Comparison of ENCODE assay signal across 10 mouse cellular contexts in the genomic region with DNA sequence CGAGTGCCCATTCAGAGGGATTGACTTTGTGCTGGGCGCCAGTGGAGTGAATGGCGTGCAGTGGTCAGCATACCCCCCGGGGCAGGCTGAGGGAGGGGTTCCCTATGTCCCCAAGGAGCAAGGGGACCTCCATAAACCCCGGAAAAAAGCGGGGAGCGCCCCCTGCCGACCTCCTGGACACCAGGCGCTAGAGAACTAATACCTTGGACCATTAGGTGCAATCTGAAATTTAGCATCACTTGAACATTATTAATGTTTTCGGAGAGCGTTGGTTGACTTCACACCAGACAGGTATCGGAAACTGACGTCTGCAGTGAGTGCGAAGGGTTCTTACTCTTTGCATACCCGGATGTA. TPM values are rescaled to one million over a fixed set of nuclear protein-coding genes. Genes with fewer than 3 reads are reported as not detected.
A peak's percentile ranks its signal among the peaks of the same experiment; 100 is the strongest.
DNase-seq lines count a peak whose midpoint lies in the region; ATAC-seq and TF ChIP-seq lines count a peak whose summit lies in the region.
"Had no signal": no experiment of that assay in that cellular context is flagged by ENCODE, and none has a peak within 500 bp of the region (broad histone marks: within the 10 kb centered on the region; RNA-seq: fewer than 3 reads in every experiment).

No protein-coding gene starts in this region.

- DNase-seq in heart, adult 11 months: peak; percentile 85
- DNase-seq in heart, adult 8-10 months (ENCODE audit: low spot score): no peak
- peak; percentile 21 to 25 for DNase-seq in spleen, postnatal 36 days (ENCODE audit: low spot score in 2 of 2)
- no peak for DNase-seq in right cerebral cortex, postnatal 10 days (ENCODE audit: low spot score in 2 of 2)
- DNase-seq in urinary bladder, adult 2 months (ENCODE audit: low spot score): no peak

- H3K4me3 ChIP-seq in E14TG2a.4 (replicated peaks; ENCODE audit: low read length): peak overlapping the region; percentile 64
- no peak overlapping the region for H3K4me3 ChIP-seq in cortical plate, adult 2 months (ENCODE audit: insufficient read depth, low read length)
- no peak overlapping the region for H3K4me3 ChIP-seq in kidney, embryonic 16.5 days (ENCODE audit: low read length)
- H3K4me3 ChIP-seq: hindbrain, embryonic 15.5 days; neural tube, embryonic 12.5 days had no signal

- peaks cover 51% of the 10 kb centered on the region for H3K4me1 ChIP-seq in E14TG2a.4 (replicated peaks; ENCODE audit: low read depth, low read length)
- H3K4me1 ChIP-seq in cortical plate, adult 2 months (ENCODE audit: control insufficient read depth, insufficient read depth, low read length): no peaks in the 10 kb centered on the region
- peaks cover 8% of the 10 kb centered on the region for H3K4me1 ChIP-seq in kidney, embryonic 16.5 days (ENCODE audit: insufficient read depth, low read length)

- peak; percentile 62 for TF ChIP-seq CTCF in E14TG2a.4 (conservative IDR thresholded peaks at IDR 0.05; ENCODE audit: low read length)
- 0 out of 2 replicates have a peak, but pooled peaks have one; percentile 5 for TF ChIP-seq CTCF in cortical plate, adult 2 months (IDR thresholded peaks at IDR 0.05; ENCODE audit: extremely low read depth, insufficient read depth, low read length)

- 40% methylated on average over 15 of the region's 15 CpGs for WGBS in kidney, embryonic 16.5 days

- no peak for ATAC-seq in kidney, embryonic 16.5 days (ENCODE audit: low FRiP score, low TSS enrichment)

- no peak for TF ChIP-seq POLR2A in cortical plate, adult 2 months (IDR thresholded peaks at IDR 0.05; ENCODE audit: extremely low read depth, insufficient read depth, low read length)

- H3K9me3 ChIP-seq in E14TG2a.4 (ENCODE audit: low read length): no peaks in the 10 kb centered on the region
- no peaks in the 10 kb centered on the region for H3K9me3 ChIP-seq in kidney, embryonic 16.5 days (ENCODE audit: low read length)
- H3K9me3 ChIP-seq: hindbrain, embryonic 15.5 days; neural tube, embryonic 12.5 days had no signal

- peak overlapping the region; percentile 26; the same call in 1 of the 2 replicates for H3K4me2 ChIP-seq in kidney, embryonic 16.5 days (replicated peaks; ENCODE audit: low read depth, low read length)
- H3K4me2 ChIP-seq: hindbrain, embryonic 15.5 days; neural tube, embryonic 12.5 days had no signal

- no peaks in the 10 kb centered on the region for H3K36me3 ChIP-seq in E14TG2a.4 (ENCODE audit: insufficient read depth, low read length)
- H3K36me3 ChIP-seq in kidney, embryonic 16.5 days (ENCODE audit: insufficient read depth, low read length): no peaks in the 10 kb centered on the region
- H3K36me3 ChIP-seq: hindbrain, embryonic 15.5 days; neural tube, embryonic 12.5 days had no signal

- H3K27ac ChIP-seq in cortical plate, adult 2 months (ENCODE audit: insufficient read depth, low read length): no peak overlapping the region
- H3K27ac ChIP-seq in kidney, embryonic 16.5 days (ENCODE audit: low read length): no peak overlapping the region
- H3K27ac ChIP-seq: hindbrain, embryonic 15.5 days; neural tube, embryonic 12.5 days had no signal

- no peak overlapping the region for H3K9ac ChIP-seq in kidney, embryonic 16.5 days (replicated peaks; ENCODE audit: low read length)
- H3K9ac ChIP-seq: hindbrain, embryonic 15.5 days; neural tube, embryonic 12.5 days had no signal

- no peaks in the 10 kb centered on the region for H3K27me3 ChIP-seq in E14TG2a.4 (ENCODE audit: insufficient read depth, low read length)
- no peaks in the 10 kb centered on the region for H3K27me3 ChIP-seq in kidney, embryonic 16.5 days (ENCODE audit: insufficient read depth, low read length)
- H3K27me3 ChIP-seq: hindbrain, embryonic 15.5 days; neural tube, embryonic 12.5 days had no signal

RNA-seq across cellular contexts. Expression of a gene that starts 11.1 kb away (rescaled TPM):
- total RNA-seq in heart, adult 8-10 months (2022): under 1 TPM; 0.38 to 0.81 (median 0.51) TPM
- polyA plus RNA-seq in cortical plate, adult 2 months (2012; rRNA removed): 1.3 and 1.5 TPM in 2 replicates
- 9.5 and 10.5 TPM in 2 replicates for polyA plus RNA-seq in kidney, embryonic 16.5 days (2015; fragmentation: Nextera tagmentation; extraction: Ambion mirVana)
- polyA plus RNA-seq in urinary bladder, adult 2 months (2012; rRNA removed): 1.4 and 2.3 TPM in 2 replicates

RNA-seq across cellular contexts. Expression of a gene that starts 45.5 kb away (rescaled TPM):
- total RNA-seq in heart, adult 8-10 months (2022): 100 to 1,000 TPM; 111 to 154 (median 130) TPM
- 103 and 113 TPM in 2 replicates for polyA plus RNA-seq in cortical plate, adult 2 months (2012; rRNA removed)
- polyA plus RNA-seq in kidney, embryonic 16.5 days (2015; fragmentation: Nextera tagmentation; extraction: Ambion mirVana): 432 and 504 TPM in 2 replicates
- polyA plus RNA-seq in urinary bladder, adult 2 months (2012; rRNA removed): 64.7 and 132 TPM in 2 replicates

Comparison
In these comparisons a context has a peak if more than half of its experiments do, and no peak if none do; other contexts are left out.
1. DNase-seq: peak in heart, adult 11 months (single experiment) and spleen, postnatal 36 days (2 of 2); none in heart, adult 8-10 months (single experiment), right cerebral cortex, postnatal 10 days (0 of 2) and urinary bladder, adult 2 months (single experiment).